Mouse (Mus musculus) neural tube, embryonic 14.5 days (tissue): Measurements from ENCODE around the gene Ube2k. TPM values are rescaled to one million over a fixed set of nuclear protein-coding genes. Genes with fewer than 3 reads are reported as not detected.
"Not testable (repeated sequence)": the region's sequence is repeated elsewhere in the genome, so short reads cannot be mapped to it uniquely, and the experiment has no call there.

Experiments used
- ATAC-seq: fragments of 200-750 bp; cut with Nextera tagmentation; 2 replicates; pipeline ENCODE4 v1.8.0; 2017; ENCODE audit warnings: low read depth, mild to moderate bottlenecking, moderate TSS enrichment, moderate library complexity
- H3K27ac ChIP-seq: fragments of 300-500 bp; sonication (generic); 2 replicates; pipeline ENCODE4 v1.5.1; 2014; ENCODE audit warnings: low read depth, mild to moderate bottlenecking, control low read depth, low read length, moderate library complexity, mixed read lengths
- H3K27me3 ChIP-seq: fragments of 300-500 bp; sonication (generic); 2 replicates; pipeline ENCODE4 v1.6.1; 2014; ENCODE audit warnings: low read length; ENCODE audit not compliant: control insufficient read depth, insufficient read depth
- H3K36me3 ChIP-seq: fragments of 300-500 bp; sonication (generic); 2 replicates; pipeline ENCODE4 v1.6.1; 2014; ENCODE audit warnings: low read length, mixed read lengths; ENCODE audit not compliant: control insufficient read depth, insufficient read depth
- H3K4me1 ChIP-seq: fragments of 300-500 bp; sonication (generic); 2 replicates; pipeline ENCODE4 v1.6.1; 2014; ENCODE audit warnings: low read length; ENCODE audit not compliant: control insufficient read depth, insufficient read depth
- H3K4me2 ChIP-seq: fragments of 300-500 bp; sonication (generic); 2 replicates; pipeline ENCODE4 v1.6.1; 2014; ENCODE audit warnings: mild to moderate bottlenecking, low read depth, low read length, control low read depth
- H3K4me3 ChIP-seq: fragments of 300-500 bp; sonication (generic); 2 replicates; pipeline ENCODE4 v1.5.1; 2014; ENCODE audit warnings: low read depth, low read length, control low read depth, mixed read lengths
- H3K9ac ChIP-seq: fragments of 300-500 bp; sonication (generic); replicated peaks from 2 replicates; pipeline ENCODE4 v1.6.1; 2014; ENCODE audit warnings: low read depth, mild to moderate bottlenecking, control low read depth, low read length, mixed read lengths
- H3K9me3 ChIP-seq: fragments of 300-500 bp; sonication (generic); 2 replicates; pipeline ENCODE4 v1.6.1; 2016; ENCODE audit warnings: low read length; ENCODE audit not compliant: control insufficient read depth
- WGBS: fragments of 180-500 bp; shearing (Covaris S2); extraction: QIAGEN DNeasy Blood & Tissue Kit; methylation state at CpG from one replicate; pipeline ENCODE4 v1.1.7; 2014; 5-methylcytosine and 5-hydroxymethylcytosine counted together
- polyA plus RNA-seq: library from polyadenylated mRNA; unstranded; fragments of >200 nt; fragmentation: Nextera tagmentation; extraction: Ambion mirVana; gene quantifications from 2 replicates; pipeline ENCODE4 v1.2.1, GENCODE M21; 2014

The Ube2k gene
- polyA plus RNA-seq, 1 experiment from 2014 or later, result 179 TPM

DNA sequence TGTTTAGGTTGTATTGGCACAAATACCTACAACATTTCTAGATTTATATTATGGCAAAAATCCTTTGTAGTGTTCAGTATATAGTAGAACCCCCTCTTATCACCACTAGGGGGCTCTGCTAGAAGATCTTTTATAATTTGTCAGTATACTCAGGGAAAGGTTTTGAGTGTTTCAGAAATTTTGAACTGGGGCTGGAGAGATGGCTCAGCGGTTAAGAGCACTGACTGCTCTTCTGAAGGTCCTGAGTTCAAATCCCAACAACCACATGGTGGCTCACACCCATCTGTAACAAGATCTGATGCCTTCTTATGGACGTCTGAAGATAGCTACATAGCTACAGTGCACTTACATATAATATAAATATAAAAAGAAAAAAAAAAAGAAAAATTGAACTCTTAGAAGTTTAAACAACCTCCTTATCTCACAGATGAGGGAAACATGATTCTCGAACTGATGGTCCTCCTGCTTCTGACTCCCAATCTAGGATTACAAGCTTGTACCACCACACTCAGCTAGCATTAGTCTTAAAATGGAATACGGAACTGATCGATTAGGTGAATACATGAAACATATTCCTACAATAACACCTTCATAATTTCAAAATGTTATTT, 1.5 kb upstream of the Ube2k start:
- WGBS, result 74% methylated on average over 5 of the region's 5 CpGs
- H3K36me3 ChIP-seq, result no peaks in the 10 kb centered on the region
- H3K9me3 ChIP-seq, result no peaks in the 10 kb centered on the region
- H3K9ac ChIP-seq, result no peak overlapping the region
- ATAC-seq, result no peak
- H3K27me3 ChIP-seq, result no peaks in the 10 kb centered on the region; the same call in 1 of the 2 replicates
- peaks cover 9% of the 10 kb centered on the region for H3K4me1 ChIP-seq
- no peak overlapping the region for H3K4me3 ChIP-seq
- no peak overlapping the region for H3K4me2 ChIP-seq
- no peak overlapping the region for H3K27ac ChIP-seq

DNA sequence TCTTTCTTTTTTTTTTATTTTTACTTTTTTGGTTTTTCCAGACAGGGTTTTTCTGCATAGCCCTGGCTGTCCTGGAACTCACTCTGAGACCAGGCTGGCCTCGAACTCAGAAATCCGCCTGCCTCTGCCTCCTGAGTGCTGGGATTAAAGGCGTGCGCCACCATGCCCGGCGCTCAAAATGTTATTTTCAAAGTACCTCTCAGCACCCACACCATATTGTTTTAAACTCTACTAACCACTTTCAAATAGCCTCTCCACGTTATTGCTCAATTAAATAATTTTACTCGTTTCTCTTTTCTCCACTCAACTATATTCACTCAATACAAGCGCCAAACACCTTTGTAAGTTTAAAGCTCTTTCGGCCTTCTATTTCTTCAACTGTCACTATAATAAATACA, 966 bp upstream of the Ube2k start:
- H3K9ac ChIP-seq, H3K9me3 ChIP-seq, H3K4me1 ChIP-seq, H3K27me3 ChIP-seq, ATAC-seq, H3K36me3 ChIP-seq: not testable (repeated sequence)
- peak overlapping the region; percentile 77 for H3K4me2 ChIP-seq
- H3K4me3 ChIP-seq, result peak overlapping the region; percentile 99
- H3K27ac ChIP-seq, result peak overlapping the region; percentile 97; the same call in 1 of the 2 replicates
- WGBS, result 87% methylated on average over 10 of the region's 10 CpGs

DNA sequence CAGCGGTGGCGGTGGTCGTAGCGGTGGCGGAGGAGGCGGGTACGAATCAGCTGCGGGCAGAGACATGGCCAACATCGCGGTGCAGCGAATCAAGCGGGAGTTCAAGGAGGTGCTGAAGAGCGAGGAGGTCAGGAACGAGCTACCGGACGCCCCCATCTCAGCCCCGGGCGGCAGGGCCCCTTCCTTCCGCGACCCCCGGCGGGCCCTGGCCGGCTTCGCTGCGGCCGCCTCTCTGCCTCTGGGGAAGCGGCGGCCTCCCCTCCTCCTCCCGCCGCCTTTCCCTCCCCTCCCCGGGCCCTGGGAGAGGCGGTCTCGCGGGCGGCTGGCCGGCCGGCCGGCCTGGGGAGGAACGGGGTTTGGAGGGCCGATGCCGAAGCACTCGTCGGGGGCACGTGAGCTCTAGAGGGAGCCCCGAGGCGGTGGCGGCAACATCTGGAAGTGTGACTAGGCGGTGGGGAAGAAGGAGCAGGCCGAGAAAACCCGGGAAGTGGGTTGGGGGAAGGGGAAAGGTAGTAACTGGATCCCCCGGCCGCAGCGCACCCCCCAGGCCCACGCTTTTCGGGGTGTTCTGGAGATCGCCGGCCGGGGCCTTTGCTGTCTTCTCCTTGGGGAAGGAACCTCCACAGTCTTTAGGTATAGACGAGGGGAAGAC, 513 bp downstream of the Ube2k start:
- Histone ChIP-seq H3K36me3 (no peaks in the 10 kb centered on the region), H3K9ac (peak overlapping the region; percentile 92), H3K4me3 (peak overlapping the region; percentile 99), H3K4me2 (peak overlapping the region; percentile 77), H3K27me3 (no peaks in the 10 kb centered on the region; the same call in 1 of the 2 replicates), H3K27ac (peak overlapping the region; percentile 97), H3K9me3 (no peaks in the 10 kb centered on the region), H3K4me1 (peaks cover 9% of the 10 kb centered on the region)
- under 1% methylated on average over 42 of the region's 59 CpGs for WGBS
- ATAC-seq, result peak; percentile 60

DNA sequence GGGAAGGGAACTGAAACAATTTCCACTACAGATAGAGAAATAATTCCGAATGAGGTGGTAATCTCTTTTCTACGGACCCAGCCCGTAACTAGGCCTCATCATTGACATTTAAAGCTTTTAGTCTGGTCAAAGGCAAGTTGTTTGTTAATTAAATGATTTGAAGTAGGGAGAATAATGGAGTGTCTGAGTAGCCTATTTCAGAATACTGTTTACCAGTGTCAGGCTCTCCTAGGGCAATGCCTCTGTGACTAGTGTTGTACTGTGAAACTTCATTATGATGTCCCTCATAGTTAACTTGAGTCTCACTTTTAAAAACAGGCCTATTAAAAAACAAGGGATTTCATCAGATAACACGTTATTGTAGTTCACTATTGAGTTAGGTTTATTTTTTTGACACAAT, 1.1 kb downstream of the Ube2k start:
- 3% methylated on average over 4 of the region's 4 CpGs for WGBS
- no peak for ATAC-seq

DNA sequence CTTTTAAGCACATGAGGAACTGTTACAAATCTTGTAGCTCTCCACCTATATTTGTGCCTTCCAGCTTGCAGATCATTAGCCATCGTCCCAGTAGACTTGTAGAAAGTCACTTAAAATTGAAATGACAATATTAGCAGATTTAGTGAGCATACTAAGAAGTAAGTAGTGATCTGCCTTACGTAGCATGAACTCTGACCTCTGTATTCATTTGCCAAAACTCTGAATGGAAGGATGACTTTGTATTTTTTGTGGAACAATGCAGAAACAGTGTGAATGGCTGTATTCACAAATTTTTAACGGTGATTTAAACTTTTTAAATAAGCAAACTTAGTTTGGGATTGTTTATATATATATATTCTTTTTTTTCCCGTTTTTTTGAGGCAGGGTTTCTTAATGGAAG, 1.8 kb downstream of the Ube2k start:
- ATAC-seq, result no peak
- H3K9ac ChIP-seq, result no peak overlapping the region
- WGBS, result 20% methylated on average over 4 of the region's 4 CpGs
- H3K4me3 ChIP-seq, result peak overlapping the region; percentile 11; the same call in 1 of the 2 replicates
- H3K36me3 ChIP-seq, result no peaks in the 10 kb centered on the region
- H3K9me3 ChIP-seq, result no peaks in the 10 kb centered on the region
- peaks cover 9% of the 10 kb centered on the region for H3K4me1 ChIP-seq
- H3K27ac ChIP-seq, result no peak overlapping the region
- peak overlapping the region; percentile 44 for H3K4me2 ChIP-seq
- no peaks in the 10 kb centered on the region; the same call in 1 of the 2 replicates for H3K27me3 ChIP-seq

More for the DNA sequence above, 1.1 kb downstream of the Ube2k start:
- no peaks in the 10 kb centered on the region for H3K9me3 ChIP-seq
- no peaks in the 10 kb centered on the region for H3K36me3 ChIP-seq
- H3K9ac ChIP-seq, result peak overlapping the region; percentile 92
- H3K27ac ChIP-seq, result peak overlapping the region; percentile 97
- H3K27me3 ChIP-seq, result no peaks in the 10 kb centered on the region; the same call in 1 of the 2 replicates
- peak overlapping the region; percentile 99 for H3K4me3 ChIP-seq
- H3K4me1 ChIP-seq, result peaks cover 9% of the 10 kb centered on the region
- peak overlapping the region; percentile 77 for H3K4me2 ChIP-seq

DNA sequence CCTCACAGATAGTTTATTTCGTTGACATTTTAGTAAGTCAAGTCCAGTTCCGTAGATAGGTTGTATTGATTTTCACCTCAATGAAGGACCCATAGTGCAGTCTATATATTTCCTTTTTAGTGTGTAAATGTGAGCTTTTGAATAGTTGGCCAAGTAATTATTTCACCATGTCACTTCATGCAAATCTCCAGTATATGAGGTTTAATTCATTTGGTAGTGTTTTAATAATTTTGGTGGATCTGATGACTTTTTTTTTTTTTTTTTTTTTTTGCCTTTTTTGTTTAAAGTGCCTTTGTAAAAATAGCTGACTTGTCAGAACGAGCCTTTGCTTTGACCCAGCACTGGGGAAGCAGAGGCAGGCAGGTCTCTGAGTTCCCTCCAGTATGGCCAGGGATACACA, 2.8 kb downstream of the Ube2k start:
- 97% methylated on average over 3 of the region's 3 CpGs for WGBS
- H3K27me3 ChIP-seq, result no peaks in the 10 kb centered on the region; the same call in 1 of the 2 replicates
- no peak overlapping the region for H3K27ac ChIP-seq
- ATAC-seq, result no peak
- no peaks in the 10 kb centered on the region for H3K36me3 ChIP-seq
- no peak overlapping the region for H3K4me3 ChIP-seq
- H3K4me1 ChIP-seq, result peaks cover 9% of the 10 kb centered on the region
- H3K4me2 ChIP-seq, result no peak overlapping the region
- no peaks in the 10 kb centered on the region for H3K9me3 ChIP-seq
- H3K9ac ChIP-seq, result no peak overlapping the region

DNA sequence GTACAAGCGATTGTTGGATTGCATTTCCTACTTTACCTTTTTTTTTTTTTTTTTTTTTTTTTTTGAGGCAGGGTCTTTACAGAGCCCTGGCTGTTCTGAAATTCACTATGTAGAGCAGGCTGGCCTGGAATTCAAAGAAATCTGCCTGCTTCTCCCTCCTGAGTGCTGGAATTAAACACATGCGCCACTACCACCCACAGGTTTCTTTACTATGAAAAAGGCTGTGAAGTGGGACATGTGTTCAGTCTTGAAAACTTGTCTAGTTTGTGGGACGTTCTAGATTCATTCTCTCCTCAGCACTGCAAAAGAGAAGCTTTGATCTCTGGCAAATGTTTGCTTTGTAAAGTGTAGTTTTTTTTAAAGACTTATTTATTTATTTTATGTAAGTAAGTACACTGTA, 4.9 kb downstream of the Ube2k start:
- WGBS, result 88% methylated on average over 3 of the region's 3 CpGs
- no peak for ATAC-seq
- Histone ChIP-seq H3K27ac (no peak overlapping the region), H3K27me3 (no peaks in the 10 kb centered on the region; the same call in 1 of the 2 replicates), H3K36me3 (no peaks in the 10 kb centered on the region), H3K9me3 (no peaks in the 10 kb centered on the region), H3K9ac (no peak overlapping the region), H3K4me2 (no peak overlapping the region), H3K4me1 (peaks cover 9% of the 10 kb centered on the region), H3K4me3 (no peak overlapping the region)

DNA sequence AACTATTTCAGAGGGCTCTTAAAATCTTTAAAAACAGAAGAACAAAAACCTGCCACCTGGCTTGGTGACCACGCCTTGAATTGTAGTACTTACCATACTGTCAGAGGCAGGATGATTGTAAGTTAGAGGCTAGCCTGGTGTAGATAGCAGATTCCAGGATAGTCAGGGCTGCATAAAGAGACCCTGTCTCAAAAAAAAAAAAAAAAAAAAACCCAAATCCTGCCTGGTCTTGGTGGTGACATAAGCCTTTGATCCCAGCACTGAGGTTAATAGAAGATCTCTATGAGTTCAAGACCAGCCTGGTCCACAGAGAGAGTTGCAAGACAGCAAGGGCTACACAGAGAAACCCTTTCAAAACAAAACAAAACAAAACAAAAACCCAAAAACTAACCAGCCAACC, 6.5 kb downstream of the Ube2k start:
- WGBS, result 90% methylated on average over 1 of the region's 1 CpGs
- Histone ChIP-seq H3K9ac (no peak overlapping the region), H3K27ac (no peak overlapping the region), H3K4me1 (peaks cover 9% of the 10 kb centered on the region), H3K4me2 (no peak overlapping the region), H3K36me3 (no peaks in the 10 kb centered on the region), H3K9me3 (no peaks in the 10 kb centered on the region), H3K4me3 (no peak overlapping the region), H3K27me3 (no peaks in the 10 kb centered on the region)
- ATAC-seq, result no peak

DNA sequence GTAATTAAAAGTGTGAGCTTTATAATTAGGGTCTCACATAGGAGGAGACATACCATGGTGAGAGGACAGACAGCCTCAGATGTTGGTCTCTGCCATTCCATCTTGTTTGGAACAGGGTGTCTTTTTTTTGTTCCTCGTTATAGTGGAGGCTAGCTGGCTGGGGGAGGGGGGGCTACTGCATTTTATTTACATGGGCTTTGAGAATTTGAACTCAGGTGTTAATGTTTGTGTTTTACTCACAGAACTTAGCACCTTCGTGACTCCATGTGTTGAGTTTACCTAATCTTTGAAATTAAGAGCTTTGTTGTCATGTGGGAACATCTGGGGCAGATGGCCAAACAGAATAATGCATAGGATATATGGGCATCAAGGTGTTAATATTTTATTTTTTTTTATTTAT, 7.6 kb downstream of the Ube2k start:
- WGBS, result 91% methylated on average over 2 of the region's 2 CpGs
- Histone ChIP-seq H3K4me2 (no peak overlapping the region), H3K27ac (no peak overlapping the region), H3K4me1 (peaks cover under 1% of the 10 kb centered on the region; the same call in 1 of the 2 replicates), H3K27me3 (no peaks in the 10 kb centered on the region), H3K9ac (no peak overlapping the region), H3K9me3 (no peaks in the 10 kb centered on the region), H3K36me3 (no peaks in the 10 kb centered on the region), H3K4me3 (no peak overlapping the region)
- no peak for ATAC-seq
